Mouse (Mus musculus): ENCODE data around the gene Usp30. TPM values are rescaled to one million over a fixed set of nuclear protein-coding genes. Genes with fewer than 3 reads are reported as not detected.

Gene Usp30
- 11.8 and 11.9 TPM in 2 replicates for polyA plus RNA-seq (2015; fragmentation: Nextera tagmentation; extraction: Ambion mirVana)

DNA sequence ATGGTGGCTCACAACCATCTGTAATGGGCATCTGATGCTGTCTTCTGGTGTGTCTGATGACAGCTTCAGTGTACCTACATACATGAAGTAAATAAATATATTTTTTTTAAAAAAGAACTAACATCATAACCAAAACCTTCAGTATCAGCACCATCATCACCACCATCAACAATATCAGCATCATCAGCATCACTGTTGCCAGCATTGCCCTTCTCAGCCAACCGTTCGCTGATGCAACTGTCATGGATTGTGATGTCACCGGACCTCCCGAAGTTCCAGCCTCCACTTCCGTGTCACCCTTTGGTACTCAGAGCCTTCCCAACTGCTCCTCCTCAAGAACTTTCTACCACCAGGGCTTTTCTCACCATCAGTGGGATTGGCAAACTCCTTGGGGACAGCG lies at the start of gene Usp30:
TSS of gene Usp30 (plus strand) at position 301 of the 400 bp plus-strand sequence.
- Histone ChIP-seq H3K4me2 (no peak within 1 kb of the TSS), H3K9ac (no peak within 1 kb of the TSS), H3K9me3 (no peaks in the 10 kb centered on the region), H3K4me1 (no peaks in the 10 kb centered on the region), H3K27me3 (no peaks in the 10 kb centered on the region), H3K4me3 (no peak within 1 kb of the TSS), H3K27ac (no peak within 1 kb of the TSS), H3K36me3 (no peaks in the 10 kb centered on the region)
- ATAC-seq (ENCODE audit: insufficient number of reproducible peaks, low FRiP score, low TSS enrichment, low read depth): no peak
- 93% methylated on average over 6 of the region's 6 CpGs for WGBS

DNA sequence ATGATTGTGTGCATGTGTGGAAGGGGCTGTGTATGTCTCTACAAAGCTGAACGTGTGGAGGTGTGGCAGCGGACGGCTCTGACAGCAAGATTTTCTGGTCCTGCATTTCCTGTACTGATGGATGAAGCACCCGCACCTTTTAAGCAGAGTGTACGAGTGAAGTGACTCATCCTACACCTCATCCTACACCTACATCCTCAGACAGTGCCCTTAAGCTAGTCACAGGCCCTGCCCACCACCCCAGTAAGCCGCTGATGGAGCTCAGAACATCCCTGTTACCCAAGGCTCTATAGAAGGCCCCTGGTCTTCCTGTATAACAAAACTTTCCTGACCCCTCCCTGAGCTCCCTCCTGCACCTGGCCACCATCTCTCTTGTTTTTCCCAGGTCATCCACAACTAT lies 40.9 kb upstream of the Usp30 start:
- no peaks in the 10 kb centered on the region for H3K36me3 ChIP-seq
- no peak for ATAC-seq (ENCODE audit: insufficient number of reproducible peaks, low FRiP score, low TSS enrichment, low read depth)
- H3K9ac ChIP-seq: no peak overlapping the region
- no peak overlapping the region for H3K4me3 ChIP-seq
- no peaks in the 10 kb centered on the region for H3K9me3 ChIP-seq
- H3K27me3 ChIP-seq: no peaks in the 10 kb centered on the region
- 58% methylated on average over 6 of the region's 6 CpGs for WGBS
- no peak overlapping the region for H3K27ac ChIP-seq
- no peak overlapping the region for H3K4me2 ChIP-seq
- no peaks in the 10 kb centered on the region for H3K4me1 ChIP-seq

DNA sequence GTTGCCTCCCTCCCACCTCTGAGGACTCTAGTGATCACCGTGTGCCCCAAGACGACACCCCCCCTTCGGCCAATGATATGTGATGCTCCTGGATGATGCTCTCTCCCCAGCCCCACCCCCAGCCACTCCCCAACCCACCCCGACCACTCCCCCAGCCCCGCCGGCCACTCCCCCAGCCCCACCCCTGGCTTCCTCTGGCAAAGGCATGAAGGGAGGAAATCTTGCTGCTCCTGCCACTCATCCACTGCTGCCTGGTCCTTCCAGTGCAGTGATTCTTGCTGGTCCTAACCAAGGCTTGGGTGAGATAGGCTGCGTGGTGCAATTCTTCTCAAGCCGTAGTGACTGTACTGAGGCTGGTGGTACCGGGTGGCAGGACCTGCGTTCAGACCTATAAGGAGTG lies 40.4 kb upstream of the Usp30 start:
- H3K27me3 ChIP-seq: no peaks in the 10 kb centered on the region
- no peak for ATAC-seq (ENCODE audit: insufficient number of reproducible peaks, low FRiP score, low TSS enrichment, low read depth)
- no peaks in the 10 kb centered on the region for H3K9me3 ChIP-seq
- no peaks in the 10 kb centered on the region for H3K36me3 ChIP-seq
- H3K4me3 ChIP-seq: no peak overlapping the region
- H3K4me1 ChIP-seq: no peaks in the 10 kb centered on the region
- 6% methylated on average over 10 of the region's 10 CpGs for WGBS
- H3K9ac ChIP-seq: no peak overlapping the region
- no peak overlapping the region for H3K4me2 ChIP-seq
- no peak overlapping the region for H3K27ac ChIP-seq

DNA sequence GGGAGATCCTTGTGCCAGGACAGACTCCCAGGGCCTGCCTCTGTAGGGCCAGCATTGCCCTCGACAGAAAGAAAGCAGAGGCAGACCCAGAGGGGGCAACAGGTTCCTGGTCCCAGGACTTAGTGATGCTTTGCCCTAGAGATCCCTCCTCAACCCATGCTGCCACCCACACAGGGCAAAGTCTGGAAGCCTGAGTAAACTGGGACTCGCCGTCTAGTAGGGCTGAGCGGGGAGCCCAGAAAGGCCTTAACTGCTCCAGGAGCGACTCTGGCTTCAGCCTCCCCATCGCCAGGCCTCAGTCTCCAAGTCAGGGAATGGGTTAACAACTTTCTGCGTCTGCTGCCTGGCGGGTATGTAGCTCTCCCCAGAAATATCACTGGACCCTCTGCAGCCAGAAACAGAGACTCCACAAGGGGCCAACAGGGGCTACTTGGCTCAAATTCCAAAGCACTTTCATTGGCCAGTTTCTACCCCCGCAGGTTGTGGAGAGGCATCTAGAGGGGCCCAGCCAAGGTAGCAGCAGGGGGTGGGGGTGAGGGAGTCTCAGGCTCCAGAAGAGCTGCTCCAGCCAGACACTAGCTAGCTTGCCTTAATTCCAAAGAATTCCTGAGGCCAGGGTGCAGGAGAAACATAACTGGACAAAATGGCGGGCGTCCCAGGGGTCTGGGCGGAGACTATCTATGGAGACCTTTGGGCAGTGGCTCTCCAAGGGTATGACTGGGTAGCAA lies 37.9 kb upstream of the Usp30 start:
- no peak for ATAC-seq (ENCODE audit: insufficient number of reproducible peaks, low FRiP score, low TSS enrichment, low read depth)
- Histone ChIP-seq H3K9me3 (no peaks in the 10 kb centered on the region), H3K27ac (no peak overlapping the region), H3K36me3 (no peaks in the 10 kb centered on the region), H3K4me2 (no peak overlapping the region), H3K27me3 (no peaks in the 10 kb centered on the region), H3K9ac (no peak overlapping the region), H3K4me3 (no peak overlapping the region), H3K4me1 (no peaks in the 10 kb centered on the region)
- 83% methylated on average over 12 of the region's 12 CpGs for WGBS

DNA sequence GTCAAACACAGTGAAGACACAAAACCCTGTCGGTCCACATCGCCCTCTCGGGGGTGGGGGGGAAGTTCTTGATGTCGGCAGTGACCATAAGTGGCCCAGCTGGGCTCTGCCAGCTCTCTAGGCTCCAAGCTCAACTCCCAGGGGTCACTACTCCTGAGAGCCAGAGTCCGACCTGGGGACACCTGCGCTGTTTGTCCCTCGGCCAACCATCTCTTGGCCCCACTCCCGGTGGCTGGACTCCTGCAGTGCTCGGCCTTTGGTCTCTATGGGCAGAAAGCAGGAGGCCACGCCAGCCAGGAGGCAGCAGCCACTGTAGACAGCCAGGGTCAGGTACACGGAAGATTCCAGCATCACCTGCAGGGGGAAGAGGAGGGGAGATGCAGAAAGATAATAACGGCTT lies 37.1 kb upstream of the Usp30 start:
- Histone ChIP-seq H3K4me2 (no peak overlapping the region), H3K36me3 (no peaks in the 10 kb centered on the region), H3K4me1 (no peaks in the 10 kb centered on the region), H3K9me3 (no peaks in the 10 kb centered on the region), H3K9ac (no peak overlapping the region), H3K27me3 (no peaks in the 10 kb centered on the region), H3K27ac (no peak overlapping the region), H3K4me3 (no peak overlapping the region)
- WGBS: 83% methylated on average over 12 of the region's 12 CpGs
- no peak for ATAC-seq (ENCODE audit: insufficient number of reproducible peaks, low FRiP score, low TSS enrichment, low read depth)

DNA sequence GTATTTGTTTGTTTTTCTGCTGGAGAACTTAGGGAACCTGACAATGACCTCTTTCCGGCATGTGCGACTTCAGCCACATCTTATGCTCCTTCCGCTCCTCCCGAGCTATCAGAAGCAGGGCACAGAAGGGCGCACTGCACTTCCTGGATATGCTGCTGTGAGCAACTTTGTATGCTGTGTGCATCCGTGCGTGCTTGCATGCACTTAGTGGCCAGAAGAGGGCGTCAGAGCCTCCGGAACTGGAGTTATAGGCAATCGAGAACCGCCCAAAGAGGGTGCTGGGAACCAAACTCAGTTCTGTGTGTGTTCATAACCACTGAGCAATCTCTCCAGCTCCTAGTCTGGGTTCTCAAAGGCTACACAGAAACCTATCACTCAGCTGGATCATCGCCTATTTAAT lies 34.6 kb upstream of the Usp30 start:
- no peak for ATAC-seq (ENCODE audit: insufficient number of reproducible peaks, low FRiP score, low TSS enrichment, low read depth)
- no peak overlapping the region for H3K27ac ChIP-seq
- no peak overlapping the region for H3K4me3 ChIP-seq
- H3K9me3 ChIP-seq: no peaks in the 10 kb centered on the region
- H3K9ac ChIP-seq: no peak overlapping the region
- H3K4me1 ChIP-seq: no peaks in the 10 kb centered on the region
- H3K4me2 ChIP-seq: no peak overlapping the region
- WGBS: 89% methylated on average over 12 of the region's 12 CpGs
- H3K36me3 ChIP-seq: no peaks in the 10 kb centered on the region
- H3K27me3 ChIP-seq: no peaks in the 10 kb centered on the region

DNA sequence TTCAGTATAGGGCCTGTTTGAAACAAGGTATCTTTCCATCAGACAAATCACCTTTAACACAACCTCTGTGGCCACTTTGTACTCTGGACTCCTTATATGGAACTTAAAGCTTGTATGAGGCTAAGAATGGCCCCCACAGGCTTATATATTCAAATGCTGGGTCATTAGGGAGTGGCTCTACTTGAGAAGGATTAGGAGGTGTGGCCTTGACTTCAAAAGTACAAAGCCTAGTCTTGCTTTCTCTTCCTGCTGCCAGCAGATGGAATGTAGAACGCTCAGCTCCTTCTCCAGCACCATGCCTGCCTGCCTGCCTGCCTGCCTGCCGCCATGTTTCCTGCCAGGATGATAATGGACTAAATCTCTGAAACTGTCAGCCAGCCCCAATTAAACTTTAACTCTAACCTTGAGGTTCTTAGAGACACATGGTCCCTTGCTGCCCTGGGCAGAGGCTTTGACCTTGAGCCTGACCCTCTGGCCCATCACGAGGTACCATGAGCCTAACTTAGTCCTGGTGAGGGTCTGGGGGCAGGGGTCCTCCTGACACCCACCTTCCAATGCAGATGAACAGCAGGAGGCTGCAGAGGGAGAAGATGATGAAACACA lies 33.0 kb upstream of the Usp30 start:
- Histone ChIP-seq H3K9me3 (no peaks in the 10 kb centered on the region), H3K4me3 (no peak overlapping the region), H3K27ac (no peak overlapping the region), H3K36me3 (no peaks in the 10 kb centered on the region), H3K4me1 (no peaks in the 10 kb centered on the region), H3K27me3 (no peaks in the 10 kb centered on the region), H3K4me2 (no peak overlapping the region), H3K9ac (no peak overlapping the region)
- 79% methylated on average over 3 of the region's 3 CpGs for WGBS
- ATAC-seq (ENCODE audit: insufficient number of reproducible peaks, low FRiP score, low TSS enrichment, low read depth): no peak

DNA sequence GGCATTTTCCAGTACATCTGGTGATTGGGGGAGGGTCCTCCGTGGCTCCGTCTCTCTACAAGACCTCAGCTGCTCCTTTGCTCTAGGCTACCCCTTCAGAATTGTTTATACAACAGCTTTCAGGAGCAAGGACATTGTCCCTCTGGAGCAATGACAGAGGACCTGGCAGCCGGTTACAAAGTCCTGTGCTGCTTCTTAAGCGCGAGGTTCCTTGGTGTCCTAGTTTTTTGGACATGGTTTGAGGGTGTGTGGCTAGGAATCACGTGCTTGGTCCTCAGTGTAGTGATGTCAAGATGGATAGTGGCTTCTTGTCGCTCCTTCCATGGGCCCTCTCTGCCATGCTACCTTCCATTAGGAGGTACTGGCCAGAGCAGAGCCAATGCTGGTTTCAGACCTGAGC lies 30.9 kb upstream of the Usp30 start:
- Histone ChIP-seq H3K27ac (no peak overlapping the region), H3K4me2 (no peak overlapping the region), H3K4me1 (no peaks in the 10 kb centered on the region), H3K4me3 (no peak overlapping the region), H3K9ac (no peak overlapping the region), H3K27me3 (no peaks in the 10 kb centered on the region), H3K9me3 (no peaks in the 10 kb centered on the region), H3K36me3 (no peaks in the 10 kb centered on the region)
- ATAC-seq (ENCODE audit: insufficient number of reproducible peaks, low FRiP score, low TSS enrichment, low read depth): no peak
- WGBS: 81% methylated on average over 7 of the region's 7 CpGs

DNA sequence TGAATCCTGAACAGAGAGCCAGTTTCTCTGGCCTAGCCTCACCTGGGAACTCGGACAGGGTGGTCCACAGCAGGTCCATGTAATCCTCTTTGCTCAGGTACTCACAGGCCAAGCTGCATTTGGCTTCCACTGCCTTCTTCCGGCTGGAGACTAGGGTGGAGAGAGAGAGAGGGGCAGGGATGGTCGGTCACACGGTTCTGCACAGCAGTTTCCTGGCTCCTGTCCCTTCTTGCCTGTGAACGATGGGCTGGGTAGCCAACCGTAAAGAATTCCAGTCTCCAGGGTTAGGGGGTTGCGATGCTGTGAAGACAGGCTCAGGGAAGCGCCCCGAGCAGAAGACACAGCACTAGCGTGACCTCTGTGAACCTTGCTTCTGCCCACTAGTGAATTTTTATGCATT lies 30.1 kb upstream of the Usp30 start:
- 55% methylated on average over 10 of the region's 10 CpGs for WGBS
- Histone ChIP-seq H3K27ac (no peak overlapping the region), H3K4me1 (no peaks in the 10 kb centered on the region), H3K27me3 (no peaks in the 10 kb centered on the region), H3K36me3 (no peaks in the 10 kb centered on the region), H3K4me3 (no peak overlapping the region), H3K9ac (no peak overlapping the region), H3K4me2 (no peak overlapping the region), H3K9me3 (no peaks in the 10 kb centered on the region)
- no peak for ATAC-seq (ENCODE audit: insufficient number of reproducible peaks, low FRiP score, low TSS enrichment, low read depth)

DNA sequence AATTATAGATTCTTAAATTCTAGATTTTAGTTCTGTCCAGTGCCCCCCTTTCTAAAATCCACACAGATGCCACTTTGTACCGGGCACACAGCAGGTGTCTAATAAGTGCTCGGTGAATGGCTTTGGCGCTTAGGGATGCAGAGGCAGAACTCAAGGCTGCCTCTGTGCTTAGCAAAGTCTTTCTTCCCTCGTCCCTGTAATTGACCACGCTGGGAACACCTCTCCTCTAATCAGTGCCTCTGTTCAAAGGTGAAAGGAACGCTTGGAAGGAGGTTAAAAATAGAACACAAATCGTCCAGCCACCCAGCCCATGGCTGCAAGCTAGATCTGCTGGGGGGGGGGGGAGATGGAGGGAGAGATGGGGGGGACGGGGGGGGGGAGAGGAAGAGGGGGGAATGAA lies 24.8 kb upstream of the Usp30 start:
- Histone ChIP-seq H3K4me1 (no peaks in the 10 kb centered on the region), H3K9ac (no peak overlapping the region), H3K9me3 (no peaks in the 10 kb centered on the region), H3K27me3 (no peaks in the 10 kb centered on the region), H3K27ac (no peak overlapping the region), H3K4me3 (no peak overlapping the region), H3K36me3 (no peaks in the 10 kb centered on the region), H3K4me2 (no peak overlapping the region)
- ATAC-seq (ENCODE audit: insufficient number of reproducible peaks, low FRiP score, low TSS enrichment, low read depth): no peak
- 24% methylated on average over 7 of the region's 8 CpGs for WGBS

DNA sequence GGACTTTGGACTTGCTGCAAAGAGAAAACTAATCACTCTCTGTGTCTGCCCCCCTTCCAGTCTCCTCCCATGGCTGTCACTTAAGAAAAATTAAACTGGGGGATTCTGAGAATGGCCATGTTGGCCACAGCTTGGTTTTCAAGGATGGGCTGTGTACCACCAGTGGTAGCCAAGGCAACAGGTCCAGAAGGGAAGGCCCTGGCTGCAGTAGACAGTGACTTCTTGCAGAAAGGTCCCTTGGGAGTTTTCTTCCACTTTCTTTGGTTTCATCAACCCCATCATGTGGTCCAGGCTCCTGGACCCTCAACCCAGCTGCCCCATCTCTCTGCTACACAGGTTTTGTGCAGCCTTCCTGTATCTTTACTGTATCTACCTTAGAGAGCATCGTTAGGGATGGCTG lies 24.4 kb upstream of the Usp30 start:
- no peaks in the 10 kb centered on the region for H3K4me1 ChIP-seq
- H3K27me3 ChIP-seq: no peaks in the 10 kb centered on the region
- no peaks in the 10 kb centered on the region for H3K36me3 ChIP-seq
- no peak overlapping the region for H3K4me3 ChIP-seq
- no peaks in the 10 kb centered on the region for H3K9me3 ChIP-seq
- ATAC-seq (ENCODE audit: insufficient number of reproducible peaks, low FRiP score, low TSS enrichment, low read depth): no peak
- WGBS: 64% methylated on average over 1 of the region's 1 CpGs
- no peak overlapping the region for H3K4me2 ChIP-seq
- H3K27ac ChIP-seq: no peak overlapping the region
- no peak overlapping the region for H3K9ac ChIP-seq

DNA sequence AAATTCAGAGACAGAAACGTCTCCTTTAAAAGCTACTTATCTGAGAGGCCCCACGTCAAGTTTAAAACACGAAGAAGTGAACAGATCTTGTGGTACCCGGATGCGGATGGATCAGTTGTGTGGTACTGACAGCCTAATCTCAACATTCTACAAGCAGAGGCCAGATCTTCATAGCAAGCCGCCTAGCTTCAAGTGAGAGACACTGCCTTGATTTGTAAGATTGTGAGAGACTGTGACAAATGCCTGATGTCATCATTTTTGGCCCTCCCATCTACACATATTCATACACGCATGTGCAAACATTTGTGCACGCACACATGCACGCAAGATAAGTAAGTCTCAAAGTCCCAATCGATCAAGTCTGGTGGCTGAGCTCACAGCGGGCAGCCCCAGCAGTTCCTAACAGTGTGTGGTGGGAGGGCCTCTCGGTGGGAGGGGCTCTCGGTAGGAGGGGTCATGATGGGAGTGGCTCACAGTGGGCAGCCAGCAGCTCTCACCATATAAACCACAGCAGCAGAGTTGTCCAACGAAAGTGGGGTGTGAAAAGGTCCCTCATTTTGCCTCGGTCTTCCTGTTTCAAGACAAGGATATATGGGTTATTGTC lies 23.8 kb upstream of the Usp30 start:
- no peak overlapping the region for H3K4me3 ChIP-seq
- no peaks in the 10 kb centered on the region for H3K27me3 ChIP-seq
- 0 out of 2 replicates have a peak overlapping the region, but pooled peaks have one; percentile 21 for H3K4me2 ChIP-seq
- H3K36me3 ChIP-seq: no peaks in the 10 kb centered on the region
- WGBS: 19% methylated on average over 15 of the region's 15 CpGs
- H3K4me1 ChIP-seq: no peaks in the 10 kb centered on the region
- H3K27ac ChIP-seq: no peak overlapping the region
- no peak overlapping the region for H3K9ac ChIP-seq
- H3K9me3 ChIP-seq: no peaks in the 10 kb centered on the region
- peak; percentile 65; the same call in 1 of the 2 replicates for ATAC-seq (ENCODE audit: insufficient number of reproducible peaks, low FRiP score, low TSS enrichment, low read depth)
